Mouse (Mus musculus): ENCODE measurements around the gene Atl1. TPM values are rescaled to one million over a fixed set of nuclear protein-coding genes. Genes with fewer than 3 reads are reported as not detected.

Gene Atl1
- total RNA-seq (2021) = 10 to 100 TPM; 13.7 to 14.3 TPM
- long read RNA-seq, experiment 1, partial matches to known transcripts = 0 of 1 reads
- long read RNA-seq, experiment 1, other reads (novel, unspliced or antisense) = 1 of 1 reads
- long read RNA-seq, experiment 2, partial matches to known transcripts = 6 of 15 reads
- long read RNA-seq, experiment 2, other reads (novel, unspliced or antisense) = 9 of 15 reads

DNA sequence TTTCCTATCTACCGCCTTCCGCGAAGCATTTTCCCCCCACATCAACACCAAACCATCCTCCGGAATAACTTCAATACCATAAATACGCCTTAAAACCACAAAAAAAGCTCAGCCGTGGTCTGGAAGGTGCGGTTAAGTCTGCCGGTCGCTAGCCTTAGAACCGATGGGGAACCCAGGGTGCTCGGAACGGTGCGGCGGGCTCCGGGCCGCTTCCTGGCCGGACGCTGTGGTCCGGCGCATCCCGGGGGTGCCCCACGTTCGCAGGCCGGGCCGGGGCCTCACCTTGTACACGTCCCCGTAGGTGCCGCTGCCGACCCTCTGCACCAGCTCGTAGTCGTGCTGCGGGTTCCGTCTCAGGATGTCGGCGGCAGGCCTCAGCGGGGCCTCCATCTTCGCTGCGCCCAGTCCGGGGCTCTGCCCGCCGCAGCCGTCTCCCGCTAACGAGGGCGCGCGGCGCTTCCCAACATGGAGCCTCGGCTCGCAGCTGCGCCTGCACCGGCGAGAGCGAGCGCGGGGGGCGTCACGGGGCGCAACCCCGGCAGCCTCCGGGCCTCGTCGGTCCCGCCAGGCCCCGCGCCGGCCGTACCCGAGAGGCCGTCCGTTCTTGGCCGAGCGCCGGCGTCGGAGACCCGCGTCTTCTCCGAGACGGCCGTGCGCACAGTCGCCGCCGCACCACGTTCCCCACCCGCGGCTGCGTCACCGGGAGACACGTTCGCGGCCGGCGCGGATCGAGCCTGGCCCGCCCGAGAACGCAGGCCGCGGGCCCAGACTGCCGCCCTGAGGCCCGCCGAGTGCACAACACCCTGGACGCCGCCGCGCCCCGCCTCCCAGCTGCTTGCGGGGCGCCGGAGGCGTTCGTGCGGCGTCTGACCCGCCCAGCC lies at the start of gene Atl1, which contains the start of gene Map4k5:
TSS of gene Atl1 (plus strand) at position 244 of the 881 bp plus-strand sequence.
TSS of gene Map4k5 (minus strand) at position 830 of the 881 bp plus-strand sequence.
- DNase-seq (ENCODE audit: low spot score in 2 of 2) = peak; percentile 70 to 79

DNA sequence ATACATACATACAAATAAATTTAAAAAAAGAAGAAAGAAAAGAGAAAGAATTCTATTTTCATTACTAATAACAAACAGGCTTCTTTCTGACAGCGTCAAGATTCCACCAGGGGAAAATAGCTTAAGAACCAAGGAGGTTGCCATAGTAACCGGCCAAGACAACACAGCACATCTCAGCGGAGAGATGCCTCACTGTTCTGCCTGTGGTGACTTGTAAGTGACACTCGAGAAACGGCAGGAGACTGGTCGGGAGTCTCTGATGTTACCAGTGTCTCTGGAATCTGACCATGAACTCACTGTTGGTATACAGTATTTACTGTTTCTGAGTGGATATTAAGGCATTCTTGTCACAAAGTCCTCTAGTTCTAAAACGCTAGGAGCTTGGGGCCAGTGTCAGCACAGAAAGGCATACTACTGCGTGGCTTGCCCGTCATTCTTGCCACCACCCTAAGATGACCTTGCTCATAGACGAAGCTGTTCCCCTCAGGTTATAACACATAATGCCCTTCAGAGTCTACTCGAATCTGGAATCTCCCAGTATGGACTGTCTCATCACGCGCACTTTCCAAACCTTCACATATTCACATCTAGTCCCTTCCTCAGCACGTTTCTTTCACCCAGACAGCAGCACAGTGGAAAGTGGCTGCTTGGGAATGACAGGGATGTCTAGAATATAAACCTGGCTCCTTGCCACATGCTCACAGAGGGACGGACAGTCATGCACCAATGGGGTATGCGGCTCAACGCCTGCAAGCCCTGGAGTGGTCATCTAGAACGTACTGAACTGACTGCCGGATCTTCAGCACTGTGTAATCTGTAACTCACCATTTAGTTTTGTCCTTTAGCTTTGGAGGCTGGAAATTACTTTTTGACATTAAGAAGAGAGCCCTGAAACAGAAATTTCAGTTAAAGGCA lies 48.6 kb upstream of the Atl1 start:
- no peak for DNase-seq (ENCODE audit: low spot score in 2 of 2)

DNA sequence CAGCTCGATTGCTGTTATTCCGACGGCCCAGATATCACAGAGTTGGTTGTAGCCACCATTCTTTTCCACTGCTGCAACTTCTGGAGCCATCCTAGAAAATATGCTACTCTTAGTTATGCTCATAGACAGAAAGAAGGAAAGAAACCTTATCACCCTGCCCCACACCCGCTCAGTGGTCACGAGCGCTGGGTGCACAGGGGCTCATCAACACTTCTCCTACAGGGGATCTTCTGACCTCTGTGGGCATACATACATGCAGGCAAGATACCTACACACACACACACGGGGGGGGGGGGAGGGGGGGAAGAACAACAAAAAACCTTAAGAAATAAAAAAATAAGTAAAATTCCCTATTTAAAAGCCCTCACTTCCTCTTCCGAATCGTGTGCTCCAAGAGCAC lies 46.7 kb upstream of the Atl1 start:
- no peak for DNase-seq (ENCODE audit: low spot score in 2 of 2)

DNA sequence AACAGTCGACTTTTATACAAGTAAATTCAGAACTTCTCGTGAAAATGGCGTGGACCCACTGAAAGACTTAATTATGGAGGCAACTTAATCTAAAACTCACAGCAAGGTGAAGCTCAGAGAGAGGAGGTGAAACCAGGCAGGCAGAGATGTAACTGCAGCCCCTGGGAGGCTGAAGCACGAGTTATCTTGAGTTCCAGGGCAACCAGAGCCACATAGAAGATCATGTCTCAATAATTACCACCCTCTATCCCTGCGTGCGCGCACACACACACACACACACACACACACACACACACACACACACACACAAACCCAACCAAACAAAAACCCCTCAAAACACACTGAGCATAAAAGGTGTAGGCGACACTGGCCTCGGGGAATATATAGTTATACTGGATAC lies 45.9 kb upstream of the Atl1 start:
- no peak for DNase-seq (ENCODE audit: low spot score in 2 of 2)

DNA sequence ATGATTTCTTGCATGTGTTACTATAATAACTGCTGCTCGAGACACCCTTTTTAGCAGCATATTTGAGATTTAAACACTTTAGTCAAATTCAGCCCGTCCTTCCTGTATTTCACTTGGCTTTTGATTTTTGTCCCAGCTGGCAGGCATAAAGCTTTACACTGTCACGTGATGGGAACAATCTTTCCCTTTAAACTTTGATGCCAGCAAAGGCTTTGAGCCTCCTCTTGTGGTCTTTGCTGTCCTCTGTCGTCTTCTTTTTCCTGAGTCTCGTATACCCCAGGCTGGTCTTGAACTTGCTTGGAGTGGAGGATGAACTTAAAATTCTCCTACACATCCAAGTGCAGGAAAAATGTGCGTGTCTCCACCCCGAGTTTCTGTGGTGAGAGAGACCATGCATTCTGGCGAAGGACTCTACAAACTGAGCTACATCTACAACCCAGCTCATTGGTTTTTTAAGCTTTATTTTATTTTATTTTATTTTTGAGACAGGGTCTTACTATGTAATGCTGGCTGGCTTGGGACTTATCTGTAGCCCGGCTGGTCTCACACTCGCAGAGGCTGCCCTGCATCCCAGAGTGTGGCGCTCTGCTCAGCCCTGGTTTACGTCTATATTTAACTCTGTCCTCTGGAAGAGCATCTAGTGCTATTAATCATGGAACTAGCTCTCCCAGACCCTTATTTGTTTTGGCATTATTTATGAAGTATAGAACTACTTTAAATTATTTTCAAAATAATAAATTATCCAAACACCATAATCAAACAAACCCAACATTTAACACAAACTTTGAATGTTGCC lies 44.1 kb upstream of the Atl1 start:
- no peak for DNase-seq (ENCODE audit: low spot score in 2 of 2)

DNA sequence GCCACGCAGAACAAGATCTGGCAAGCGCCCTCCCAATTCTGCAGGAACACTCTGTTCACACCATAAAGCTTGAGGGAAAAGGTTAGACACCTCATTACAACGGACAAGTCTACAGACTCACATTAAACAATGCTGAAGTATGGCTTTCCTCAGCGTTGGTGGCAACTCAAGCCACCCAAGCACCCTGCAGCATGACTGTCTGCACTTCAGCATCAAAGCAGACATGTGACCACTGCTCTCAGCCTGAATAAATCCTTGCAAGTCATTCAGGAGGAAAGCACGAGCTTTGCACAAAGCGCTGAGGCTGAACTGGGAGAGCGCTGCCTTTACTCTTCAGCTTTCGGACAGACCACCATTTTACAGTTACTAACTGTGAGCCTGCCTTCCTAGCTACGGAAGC lies 40.1 kb upstream of the Atl1 start:
- DNase-seq (ENCODE audit: low spot score in 2 of 2) = no peak

DNA sequence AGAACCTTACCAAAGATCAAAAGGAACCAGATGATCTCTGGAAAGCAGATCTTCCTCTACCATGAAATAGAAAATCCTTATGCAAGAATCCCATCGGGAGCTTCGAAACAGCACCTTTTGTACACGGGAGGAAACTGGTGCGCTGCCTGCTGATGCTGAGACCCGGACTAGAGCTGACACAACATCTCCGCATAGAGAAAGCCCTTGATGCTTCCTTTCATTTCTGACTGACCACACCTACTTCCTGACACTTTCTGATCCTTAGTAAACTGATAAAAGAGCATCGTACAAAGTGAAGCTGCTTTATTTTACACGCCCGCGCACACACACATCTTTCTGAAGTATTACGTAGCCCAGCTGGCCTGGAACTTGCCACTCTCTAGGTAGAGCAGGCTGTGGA lies 39.0 kb upstream of the Atl1 start:
- DNase-seq (ENCODE audit: low spot score in 2 of 2) = no peak

DNA sequence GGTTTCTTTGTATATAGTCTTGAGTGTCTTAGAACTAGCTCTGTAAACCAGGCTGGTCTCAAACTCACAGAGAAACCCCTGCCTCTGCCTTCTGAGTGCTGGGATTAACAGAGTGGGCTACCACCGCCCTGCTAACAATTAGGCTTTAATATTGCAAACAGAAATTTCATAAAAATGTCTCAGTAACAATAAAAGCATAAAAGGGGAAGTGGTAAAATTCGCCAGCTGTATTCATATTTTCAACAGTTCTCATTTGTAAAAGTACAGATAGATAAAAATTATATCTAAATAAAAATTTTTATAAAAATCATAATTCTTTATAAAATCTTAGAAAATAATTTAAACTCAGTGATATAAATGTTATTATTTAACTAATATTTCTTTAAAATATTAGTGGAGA lies 38.5 kb upstream of the Atl1 start:
- no peak for DNase-seq (ENCODE audit: low spot score in 2 of 2)

DNA sequence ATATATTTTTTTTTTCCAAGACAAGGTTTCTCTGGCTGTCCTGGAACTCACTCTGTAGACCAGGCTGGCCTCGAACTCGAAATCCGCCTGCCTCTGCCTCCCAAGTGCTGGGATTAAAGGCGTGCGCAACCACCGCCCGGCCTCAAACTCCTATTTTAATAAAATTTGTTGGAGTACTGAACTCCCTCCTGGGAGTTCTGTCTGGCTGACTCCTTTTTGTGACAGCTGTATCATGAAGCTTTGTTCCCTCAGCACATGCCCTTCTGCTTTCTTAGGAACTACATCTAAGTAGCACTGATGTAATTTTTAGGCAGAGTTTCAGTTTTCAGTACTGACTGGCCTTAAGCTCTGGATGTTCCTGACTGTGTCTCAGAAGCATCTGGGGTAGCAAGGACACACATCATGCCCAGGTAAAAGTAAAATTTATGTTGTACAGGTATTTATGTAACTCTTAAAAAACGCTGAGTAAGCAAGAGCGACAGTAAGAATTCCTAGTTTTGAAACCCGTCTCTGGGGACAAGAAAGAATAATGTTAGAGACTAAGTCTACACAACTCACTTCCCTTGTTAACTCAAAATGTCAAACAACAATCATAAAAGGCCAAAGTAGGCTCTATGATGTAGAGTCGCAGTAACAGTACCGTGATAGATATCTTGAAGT lies 36.6 kb upstream of the Atl1 start:
- no peak for DNase-seq (ENCODE audit: low spot score in 2 of 2)

DNA sequence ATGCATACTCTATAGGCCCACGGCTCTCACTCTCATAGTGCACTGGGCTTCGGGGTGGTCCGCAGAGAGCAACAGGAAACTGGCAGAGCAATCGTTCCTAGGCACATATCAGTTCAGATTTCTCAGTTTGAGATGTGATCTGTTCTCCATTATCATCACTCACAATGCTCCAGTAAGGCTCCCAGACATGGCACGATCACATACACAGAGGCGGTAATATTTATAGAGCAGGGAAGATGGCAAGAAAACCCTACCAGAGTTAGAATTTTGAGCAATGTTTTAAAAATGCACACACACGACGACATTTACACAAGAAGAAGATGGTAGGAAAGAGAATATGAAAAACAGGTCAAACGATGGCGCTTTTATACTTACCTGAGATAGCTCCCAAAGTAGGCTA lies 36.0 kb upstream of the Atl1 start:
- DNase-seq (ENCODE audit: low spot score in 2 of 2) = no peak

DNA sequence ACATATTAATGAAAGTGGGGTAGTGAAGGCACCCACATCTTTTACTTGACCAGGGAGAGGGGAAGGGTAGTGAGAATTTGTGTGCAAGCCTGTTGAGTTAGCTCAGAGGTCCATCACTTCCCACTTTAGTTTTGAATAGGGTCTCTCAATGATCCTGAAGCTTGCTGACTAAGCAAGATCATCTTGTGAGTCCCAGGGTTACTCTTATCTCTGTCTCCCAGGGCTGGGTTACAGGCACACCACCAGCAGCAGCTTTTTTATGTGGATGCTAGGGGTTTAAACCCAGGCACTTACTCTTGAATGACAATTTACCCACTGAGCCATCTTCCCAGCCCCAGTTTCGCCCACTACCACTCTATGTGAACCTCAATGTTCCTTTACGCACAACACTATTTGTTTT lies 34.8 kb upstream of the Atl1 start:
- no peak for DNase-seq (ENCODE audit: low spot score in 2 of 2)

DNA sequence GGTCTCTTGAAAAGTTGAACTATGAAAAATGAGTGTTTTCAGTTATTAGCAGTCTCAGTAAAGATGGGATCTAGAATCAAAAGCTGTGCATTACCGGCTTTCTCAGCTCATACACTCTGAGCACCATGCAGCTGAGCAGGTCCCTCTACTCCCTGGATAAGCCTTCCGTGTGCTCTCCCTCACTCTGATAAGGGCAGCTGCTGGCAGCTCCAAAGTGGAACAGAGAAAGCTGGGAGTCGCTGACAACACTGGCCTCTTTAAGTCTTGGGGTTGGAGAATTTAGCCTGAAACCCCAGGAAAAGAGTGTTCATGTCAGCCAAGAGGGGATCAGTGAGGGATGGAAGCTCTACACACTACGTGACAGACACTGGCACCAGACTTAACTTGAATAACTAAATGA lies 33.6 kb upstream of the Atl1 start:
- no peak for DNase-seq (ENCODE audit: low spot score in 2 of 2)

DNA sequence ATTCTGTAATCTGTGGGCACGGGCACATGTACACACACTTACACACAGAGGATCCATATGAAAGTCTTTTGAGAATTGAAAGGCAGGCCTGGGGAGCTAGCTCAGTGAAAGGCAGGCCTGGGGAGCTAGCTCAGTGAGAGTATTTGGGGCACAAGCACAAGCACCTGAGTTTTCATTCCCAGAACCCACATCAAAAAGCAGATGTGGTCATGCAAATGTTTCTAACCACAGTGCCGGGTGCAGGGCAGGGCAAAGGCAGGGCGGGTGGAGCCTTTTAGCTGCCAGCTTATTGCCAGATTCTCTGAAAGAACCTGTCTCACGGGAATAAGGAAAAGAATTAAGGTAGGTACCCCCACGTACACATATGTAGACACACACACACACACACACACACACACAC lies 28.9 kb upstream of the Atl1 start:
- DNase-seq (ENCODE audit: low spot score in 2 of 2) = no peak

DNA sequence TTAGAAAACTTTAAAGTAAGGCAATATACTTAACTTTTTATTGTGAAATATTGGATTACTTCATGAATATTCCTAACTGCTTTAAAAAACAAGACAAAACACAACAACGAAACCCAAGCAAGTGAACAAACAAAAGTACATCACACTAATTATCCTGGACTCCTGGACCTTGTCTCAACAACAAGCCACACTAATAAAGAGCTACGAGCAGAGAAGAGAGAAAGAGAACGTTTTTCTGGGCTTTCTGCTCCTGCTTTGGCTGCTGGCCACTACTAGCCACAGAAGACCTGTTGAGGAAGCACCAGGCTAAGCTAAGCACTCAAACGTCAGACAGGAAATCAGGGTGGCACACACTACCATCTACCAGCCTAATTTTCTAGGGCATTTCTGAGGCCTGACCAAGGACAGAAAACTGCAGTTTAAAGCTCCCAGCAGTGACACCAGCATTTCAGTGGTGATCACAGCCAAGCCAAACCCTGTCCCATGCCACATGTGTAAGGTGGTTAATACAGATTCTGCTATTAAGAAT lies 28.2 kb upstream of the Atl1 start:
- DNase-seq (ENCODE audit: low spot score in 2 of 2) = no peak

DNA sequence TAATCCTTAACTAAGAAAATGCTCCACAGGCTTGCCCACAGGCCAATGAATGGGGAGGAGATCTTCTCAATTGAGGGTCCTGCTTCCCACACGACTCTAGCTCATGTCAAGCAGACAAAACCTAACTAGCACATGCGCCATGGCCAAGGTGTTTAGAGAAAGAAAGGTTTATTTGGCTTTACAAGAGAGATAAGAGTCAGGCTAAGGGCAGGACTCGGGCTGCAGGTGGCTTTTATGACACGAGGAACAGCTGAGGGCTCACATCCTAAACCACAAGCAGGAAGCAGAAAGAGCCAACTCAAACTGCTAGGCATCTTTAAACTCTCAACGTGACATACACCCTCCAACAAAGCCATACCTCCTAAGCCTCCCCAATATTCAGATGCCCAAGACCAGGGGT lies 25.1 kb upstream of the Atl1 start:
- no peak for DNase-seq (ENCODE audit: low spot score in 2 of 2)

DNA sequence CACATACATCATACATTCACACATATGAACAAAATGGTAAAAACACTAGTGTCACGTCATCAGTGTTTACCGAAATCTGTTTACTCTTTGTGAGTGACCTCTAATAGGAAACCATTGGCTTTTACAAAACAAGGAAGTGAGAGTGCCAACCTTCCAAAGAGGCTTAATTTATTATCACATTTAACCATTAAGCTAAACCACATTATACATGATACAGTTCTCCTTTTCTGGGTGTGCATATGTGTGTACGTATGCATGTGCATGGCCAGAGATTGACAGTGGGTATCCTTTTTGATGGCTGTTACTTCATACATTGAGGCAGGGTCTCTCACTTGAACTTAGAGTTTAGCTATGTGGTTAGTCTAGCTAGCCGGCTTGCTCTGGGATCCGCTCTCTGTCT lies 20.8 kb upstream of the Atl1 start:
- no peak for DNase-seq (ENCODE audit: low spot score in 2 of 2)

DNA sequence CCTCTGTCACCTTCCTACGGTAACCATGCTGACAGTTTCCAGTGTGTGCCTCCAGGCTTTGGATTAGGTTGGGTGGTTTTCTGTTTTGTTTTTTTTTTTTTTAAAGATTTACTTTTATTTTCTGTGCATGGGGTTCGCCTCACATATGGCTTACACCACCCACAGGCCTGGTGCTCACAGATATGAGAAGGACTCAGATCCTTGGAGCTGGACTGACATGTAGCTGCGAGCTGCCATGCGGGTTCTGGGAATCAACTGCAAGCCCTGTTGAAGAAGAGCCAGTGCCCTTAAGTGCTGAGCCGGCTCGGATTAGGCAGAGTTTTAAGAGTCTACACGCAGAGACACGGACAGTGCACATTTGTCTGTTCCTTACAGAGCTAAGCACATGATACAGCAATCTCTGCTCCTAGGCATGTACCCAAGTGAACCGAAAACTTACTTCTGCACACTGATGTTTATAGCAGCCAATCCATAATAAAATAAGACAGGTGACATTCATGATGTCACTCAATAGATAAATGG lies 14.5 kb upstream of the Atl1 start:
- no peak for DNase-seq (ENCODE audit: low spot score in 2 of 2)

DNA sequence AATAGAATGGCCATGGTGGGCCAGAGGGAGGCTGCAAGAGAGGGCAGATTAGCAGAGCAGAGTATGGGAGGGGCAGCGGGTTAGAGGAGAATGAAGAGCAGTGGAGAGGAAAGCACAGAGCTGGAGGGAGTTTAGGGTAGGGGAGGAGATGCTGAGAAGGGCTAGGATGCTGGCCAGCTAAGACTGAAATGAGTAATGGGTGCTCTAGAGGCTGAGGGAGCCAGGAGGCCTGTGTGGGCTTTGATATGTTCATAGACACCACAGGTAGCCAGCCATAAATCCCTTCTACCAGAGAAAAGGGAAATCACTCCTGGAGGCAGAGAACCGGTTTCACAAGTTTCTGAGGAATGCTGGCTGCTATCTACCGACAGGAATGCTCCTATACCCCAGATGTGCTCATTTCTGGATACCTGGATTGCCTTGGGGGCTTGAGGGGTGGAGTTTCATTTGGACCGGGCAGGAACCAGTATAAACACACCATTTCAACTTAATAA lies 13.2 kb upstream of the Atl1 start:
- DNase-seq (ENCODE audit: low spot score in 2 of 2) = no peak

DNA sequence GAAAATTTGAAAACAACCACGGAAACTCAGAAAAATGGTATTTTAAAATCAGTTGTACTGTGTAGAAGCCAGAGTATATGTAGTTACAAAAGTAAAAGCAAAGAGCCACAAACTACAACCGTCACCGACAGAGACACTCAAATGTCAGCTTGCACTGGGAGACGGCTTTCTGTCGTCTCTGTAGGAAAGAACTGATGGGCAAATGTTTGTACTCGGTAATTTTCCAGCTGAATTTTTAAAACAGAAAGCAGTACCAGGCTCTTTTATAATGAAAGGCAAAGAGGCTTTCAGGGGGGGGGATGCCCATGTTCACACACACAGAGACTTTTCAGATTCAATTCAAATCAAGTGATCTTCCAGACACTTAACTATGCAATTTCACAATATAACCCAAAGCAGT lies 12.7 kb upstream of the Atl1 start:
- no peak for DNase-seq (ENCODE audit: low spot score in 2 of 2)
